Mouse (Mus musculus) hindbrain, postnatal 0 days (tissue): ENCODE measurements around the gene Pp2d1. TPM values are rescaled to one million over a fixed set of nuclear protein-coding genes. Genes with fewer than 3 reads are reported as not detected.

Experiments
- ATAC-seq: fragments of 200-750 bp; cut with Nextera tagmentation; 2 replicates; pipeline ENCODE4 v1.8.0; 2017; ENCODE audit warnings: mild to moderate bottlenecking, moderate TSS enrichment, moderate library complexity
- DNase-seq: peaks from one replicate; pipeline ENCODE4 v3.0.0-alpha.2; 2015; ENCODE audit warnings: low spot score
- H3K27ac ChIP-seq: fragments of 300-500 bp; sonication (generic); 2 replicates; pipeline ENCODE4 v1.5.1; 2014; ENCODE audit warnings: mild to moderate bottlenecking
- H3K27me3 ChIP-seq: fragments of 300-500 bp; sonication (generic); 2 replicates; pipeline ENCODE4 v1.6.1; 2014; ENCODE audit warnings: low read length, mixed read lengths; ENCODE audit not compliant: insufficient read depth
- H3K36me3 ChIP-seq: fragments of 300-500 bp; sonication (generic); 2 replicates; pipeline ENCODE4 v1.6.1; 2014; ENCODE audit warnings: low read length, mixed read lengths; ENCODE audit not compliant: insufficient read depth
- H3K4me1 ChIP-seq: fragments of 300-500 bp; sonication (generic); 2 replicates; pipeline ENCODE4 v1.6.1; 2014; ENCODE audit warnings: antibody characterized with exemption, low read length, mixed read lengths; ENCODE audit not compliant: insufficient read depth
- H3K4me2 ChIP-seq: fragments of 300-500 bp; sonication (generic); 2 replicates; pipeline ENCODE4 v1.6.1; 2014; ENCODE audit warnings: low read depth, mild to moderate bottlenecking, low read length, moderate library complexity, mixed read lengths
- H3K4me3 ChIP-seq: fragments of 300-500 bp; sonication (generic); 2 replicates; pipeline ENCODE4 v1.5.1; 2014; ENCODE audit warnings: low read length
- H3K9ac ChIP-seq: fragments of 300-500 bp; sonication (generic); replicated peaks from 2 replicates; pipeline ENCODE4 v1.6.1; 2014; ENCODE audit warnings: mild to moderate bottlenecking, low read length, moderate library complexity, mixed read lengths
- H3K9me3 ChIP-seq: fragments of 300-500 bp; sonication (generic); 2 replicates; pipeline ENCODE4 v1.6.1; 2016; ENCODE audit warnings: low read length, mixed read lengths
- CTCF ChIP-seq: IDR thresholded peaks from 2 replicates; pipeline ENCODE4 v1.5.1; 2016; ENCODE audit warnings: antibody characterized with exemption, control low read depth, low read depth
- WGBS: fragments of 180-500 bp; shearing (Covaris S2); extraction: QIAGEN DNeasy Blood & Tissue Kit; methylation state at CpG from one replicate; pipeline ENCODE4 v1.1.7; 2014; 5-methylcytosine and 5-hydroxymethylcytosine counted together
- polyA plus RNA-seq: library from polyadenylated mRNA; unstranded; fragments of >200 nt; fragmentation: Nextera tagmentation; extraction: Ambion mirVana; gene quantifications from 2 replicates; pipeline ENCODE4 v1.2.1, GENCODE M21; 2015
- total RNA-seq: library from RNA; depleted of rRNA; stranded (reverse); fragments of >200 nt; gene quantifications from 2 replicates; pipeline ENCODE4 v1.2.3, GENCODE M21; 2014

Gene Pp2d1
- total and polyA plus RNA-seq, 2 experiments from 2014 or later: 0.21 TPM; not detected in 1

DNA sequence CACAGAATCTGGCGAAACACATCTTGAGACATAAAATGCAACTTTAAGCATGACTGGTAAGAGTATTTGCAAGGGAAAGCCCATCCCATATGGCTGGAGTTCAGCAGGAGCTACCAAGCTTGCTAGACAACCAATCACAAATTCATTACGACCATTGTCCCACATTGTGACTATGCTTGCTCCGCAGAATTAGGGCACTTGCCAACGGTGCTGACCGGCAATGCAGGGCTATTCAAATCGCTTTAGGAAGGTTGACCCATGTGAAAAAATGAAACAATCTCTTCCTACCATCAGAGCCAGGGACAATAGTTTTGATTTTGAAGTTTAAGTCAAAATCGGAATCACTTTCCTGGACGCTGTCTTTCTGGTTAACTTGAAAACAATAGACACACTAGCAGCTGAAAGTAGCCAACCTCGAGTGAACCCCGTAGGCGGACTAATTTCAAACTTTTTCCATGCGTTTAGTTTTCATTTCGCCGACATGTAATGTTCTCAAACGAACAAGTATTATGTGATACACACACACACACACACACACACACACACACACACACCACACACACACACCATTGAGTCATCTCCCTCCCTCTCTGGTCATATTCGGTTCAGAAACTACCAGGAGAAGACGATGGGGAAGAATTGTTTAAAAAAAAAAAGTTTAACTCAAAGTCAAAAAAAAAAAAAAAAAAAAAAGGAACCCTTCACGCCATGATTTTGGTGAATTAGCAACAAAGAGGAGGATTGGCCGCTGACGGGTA lies 27.1 kb upstream of the Pp2d1 start, which contains the start of gene Kat2b:
TSS of gene Kat2b (plus strand) at position 701 of the 758 bp plus-strand sequence.
- ATAC-seq: peak; percentile 36; the same call in 1 of the 2 replicates
- 1% methylated on average over 20 of the region's 20 CpGs for WGBS

DNA sequence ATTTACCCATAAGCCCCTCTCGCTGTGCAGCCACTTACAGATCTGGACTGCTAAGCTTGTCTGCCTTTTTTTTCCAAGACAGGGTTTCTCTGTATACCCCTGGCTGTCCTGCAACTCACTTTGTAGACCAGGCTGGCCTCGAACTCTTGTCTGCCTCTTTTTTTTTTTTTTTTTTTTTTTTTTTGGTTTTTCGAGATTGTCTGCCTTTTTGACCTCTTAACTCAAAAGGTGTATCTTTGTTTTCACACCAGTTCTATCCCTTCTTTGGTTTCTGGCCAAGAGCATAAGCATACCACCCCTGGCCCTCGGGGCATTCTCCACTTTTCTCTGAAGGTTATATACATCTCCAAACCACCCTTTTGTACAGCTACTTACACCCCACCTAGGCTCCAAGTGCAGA lies 25.6 kb upstream of the Pp2d1 start:
- Histone ChIP-seq H3K4me3 (no peak overlapping the region), H3K9me3 (no peaks in the 10 kb centered on the region), H3K36me3 (no peaks in the 10 kb centered on the region), H3K27me3 (no peaks in the 10 kb centered on the region), H3K27ac (no peak overlapping the region), H3K4me1 (peaks cover 12% of the 10 kb centered on the region), H3K4me2 (no peak overlapping the region), H3K9ac (no peak overlapping the region)
- ATAC-seq: no peak
- no peak for TF ChIP-seq CTCF
- 94% methylated on average over 4 of the region's 4 CpGs for WGBS
- DNase-seq: no peak

More for the DNA sequence above, 27.1 kb upstream of the Pp2d1 start, which contains the start of gene Kat2b:
- no peak for TF ChIP-seq CTCF
- Histone ChIP-seq H3K36me3 (no peaks in the 10 kb centered on the region), H3K4me1 (peaks cover 12% of the 10 kb centered on the region), H3K9me3 (no peaks in the 10 kb centered on the region), H3K27me3 (no peaks in the 10 kb centered on the region), H3K4me3 (peak within 1 kb of the TSS; percentile 90), H3K9ac (peak within 1 kb of the TSS; percentile 92), H3K27ac (peak within 1 kb of the TSS; percentile 97), H3K4me2 (peak within 1 kb of the TSS; percentile 86)
- peak; percentile 67 for DNase-seq

- Histone ChIP-seq H3K4me1 (no peaks in the 10 kb centered on the region), H3K27me3 (no peaks in the 10 kb centered on the region), H3K36me3 (no peaks in the 10 kb centered on the region), H3K4me3 (no peak overlapping the region), H3K4me2 (no peak overlapping the region), H3K9ac (no peak overlapping the region), H3K27ac (no peak overlapping the region), H3K9me3 (no peaks in the 10 kb centered on the region)
- WGBS: 75% methylated on average over 4 of the region's 4 CpGs
- no peak for ATAC-seq
- no peak for TF ChIP-seq CTCF
- no peak for DNase-seq
Observed at GRCm38 (mm10) chr17:53561458-53562029, 22.3 kb upstream of the Pp2d1 start.

GRCm38 (mm10) chr17:53559646-53560045 lies 20.4 kb upstream of the Pp2d1 start:
- H3K36me3 ChIP-seq: no peaks in the 10 kb centered on the region
- no peaks in the 10 kb centered on the region for H3K27me3 ChIP-seq
- WGBS: 90% methylated on average over 5 of the region's 5 CpGs
- no peak overlapping the region for H3K9ac ChIP-seq
- no peak overlapping the region for H3K27ac ChIP-seq
- no peak overlapping the region for H3K4me2 ChIP-seq
- H3K4me3 ChIP-seq: no peak overlapping the region
- DNase-seq (no peak), ATAC-seq (no peak)
- no peaks in the 10 kb centered on the region for H3K9me3 ChIP-seq
- no peaks in the 10 kb centered on the region for H3K4me1 ChIP-seq
- no peak for TF ChIP-seq CTCF

- Histone ChIP-seq H3K27me3 (no peaks in the 10 kb centered on the region), H3K9me3 (no peaks in the 10 kb centered on the region), H3K4me2 (no peak overlapping the region), H3K9ac (no peak overlapping the region), H3K4me3 (no peak overlapping the region), H3K36me3 (no peaks in the 10 kb centered on the region), H3K4me1 (no peaks in the 10 kb centered on the region), H3K27ac (no peak overlapping the region)
- ATAC-seq: no peak
- no peak for DNase-seq
- 43% methylated on average over 3 of the region's 3 CpGs for WGBS
- no peak for TF ChIP-seq CTCF
Observed at GRCm38 (mm10) chr17:53557443-53557842, 18.2 kb upstream of the Pp2d1 start.

GRCm38 (mm10) chr17:53554813-53555212 lies 15.6 kb upstream of the Pp2d1 start:
- no peak overlapping the region for H3K27ac ChIP-seq
- ATAC-seq: no peak

DNA sequence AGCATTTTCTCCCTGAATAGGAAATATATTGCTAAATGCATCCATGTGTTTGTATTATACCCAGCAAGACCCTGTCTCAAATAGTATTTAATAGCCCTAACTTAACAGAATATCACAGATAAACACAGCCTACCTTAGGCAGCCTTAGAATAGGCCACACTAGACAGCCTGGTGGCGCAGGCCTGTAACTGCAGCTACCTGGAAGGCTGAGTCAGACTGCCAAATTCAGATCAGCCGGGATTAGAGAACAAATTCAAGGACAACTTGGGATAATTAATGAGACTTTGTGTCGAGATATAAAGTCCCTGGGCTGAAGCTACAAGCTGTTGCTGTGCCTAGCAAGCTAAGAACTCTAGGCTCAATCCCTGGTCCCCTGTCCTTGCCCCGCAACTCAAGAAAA lies 14.8 kb upstream of the Pp2d1 start:
- Histone ChIP-seq H3K9me3 (no peaks in the 10 kb centered on the region), H3K4me1 (no peaks in the 10 kb centered on the region), H3K27ac (no peak overlapping the region), H3K36me3 (no peaks in the 10 kb centered on the region), H3K9ac (no peak overlapping the region), H3K4me3 (no peak overlapping the region), H3K27me3 (no peaks in the 10 kb centered on the region), H3K4me2 (no peak overlapping the region)
- ATAC-seq: no peak
- DNase-seq: no peak
- 58% methylated on average over 4 of the region's 4 CpGs for WGBS
- peak; percentile 49 for TF ChIP-seq CTCF

More at GRCm38 (mm10) chr17:53554813-53555212, 15.6 kb upstream of the Pp2d1 start:
- H3K36me3 ChIP-seq: no peaks in the 10 kb centered on the region
- no peak overlapping the region for H3K9ac ChIP-seq
- no peaks in the 10 kb centered on the region for H3K27me3 ChIP-seq
- no peaks in the 10 kb centered on the region for H3K9me3 ChIP-seq
- H3K4me1 ChIP-seq: no peaks in the 10 kb centered on the region
- DNase-seq: no peak
- H3K4me2 ChIP-seq: no peak overlapping the region
- H3K4me3 ChIP-seq: no peak overlapping the region
- WGBS: 87% methylated on average over 3 of the region's 3 CpGs
- no peak for TF ChIP-seq CTCF
